Mouse (Mus musculus): ENCODE data around the gene Rrh. TPM values are rescaled to one million over a fixed set of nuclear protein-coding genes. Genes with fewer than 3 reads are reported as not detected.
A peak's percentile ranks its signal among the peaks of the same experiment; 100 is the strongest.
"Not testable (repeated sequence)": the region's sequence is repeated elsewhere in the genome, so short reads cannot be mapped to it uniquely, and the experiment has no call there.

The Rrh gene
- polyA plus RNA-seq, 1 experiment: not detected

GRCm38 (mm10) chr3:129797341-129797740, 25.0 kb downstream of the Rrh start:
- no peaks in the 10 kb centered on the region for H3K4me1 ChIP-seq
- TF ChIP-seq FLI1 (IDR thresholded peaks at IDR 0.05; ENCODE audit: low read length): no peak
- TF ChIP-seq GATA1 (IDR thresholded peaks at IDR 0.05; ENCODE audit: borderline replicate concordance, low read length): no peak
- H3K36me3 ChIP-seq (replicated peaks; ENCODE audit: low read length): no peaks in the 10 kb centered on the region
- H3K4me3 ChIP-seq (replicated peaks): no peak overlapping the region
- H3K9me3 ChIP-seq: 0 out of 2 replicates have a peak, but pooled peaks cover 2% of the 10 kb centered on the region
- peaks cover 2% of the 10 kb centered on the region for H3K27me3 ChIP-seq (replicated peaks)

- H3K27me3 ChIP-seq (replicated peaks): peaks cover 2% of the 10 kb centered on the region
- H3K9me3 ChIP-seq: peaks cover 5% of the 10 kb centered on the region
- H3K36me3 ChIP-seq (replicated peaks; ENCODE audit: low read length): no peaks in the 10 kb centered on the region
- no peak overlapping the region for H3K4me3 ChIP-seq (replicated peaks)
- no peaks in the 10 kb centered on the region for H3K4me1 ChIP-seq
- TF ChIP-seq GATA1 (IDR thresholded peaks at IDR 0.05; ENCODE audit: borderline replicate concordance, low read length): no peak
- no peak for TF ChIP-seq FLI1 (IDR thresholded peaks at IDR 0.05; ENCODE audit: low read length)
These were observed 28.6 kb downstream of the Rrh start for GRCm38 (mm10) chr3:129793801-129794200.

- H3K27me3 ChIP-seq (replicated peaks): no peaks in the 10 kb centered on the region
- TF ChIP-seq FLI1 (IDR thresholded peaks at IDR 0.05; ENCODE audit: low read length) (no peak), GATA1 (IDR thresholded peaks at IDR 0.05; ENCODE audit: borderline replicate concordance, low read length) (no peak)
- no peaks in the 10 kb centered on the region for H3K4me1 ChIP-seq
- no peak overlapping the region for H3K4me3 ChIP-seq (replicated peaks)
- peaks cover 19% of the 10 kb centered on the region for H3K9me3 ChIP-seq
- no peaks in the 10 kb centered on the region for H3K36me3 ChIP-seq (replicated peaks; ENCODE audit: low read length)
These were observed 39.6 kb downstream of the Rrh start for GRCm38 (mm10) chr3:129782746-129783145.

- no peaks in the 10 kb centered on the region for H3K27me3 ChIP-seq (replicated peaks)
- TF ChIP-seq FLI1 (IDR thresholded peaks at IDR 0.05; ENCODE audit: low read length) (no peak), GATA1 (IDR thresholded peaks at IDR 0.05; ENCODE audit: borderline replicate concordance, low read length) (no peak)
These were observed 41.0 kb downstream of the Rrh start for GRCm38 (mm10) chr3:129781435-129781834.

GRCm38 (mm10) chr3:129771210-129771609, 51.2 kb downstream of the Rrh start:
- H3K4me3 ChIP-seq (replicated peaks): no peak overlapping the region
- H3K9me3 ChIP-seq: peaks cover 5% of the 10 kb centered on the region; the same call in 1 of the 2 replicates
- no peaks in the 10 kb centered on the region for H3K36me3 ChIP-seq (replicated peaks; ENCODE audit: low read length)
- H3K4me1 ChIP-seq: no peaks in the 10 kb centered on the region
- TF ChIP-seq GATA1 (IDR thresholded peaks at IDR 0.05; ENCODE audit: borderline replicate concordance, low read length) (no peak), FLI1 (IDR thresholded peaks at IDR 0.05; ENCODE audit: low read length) (no peak)
- H3K27me3 ChIP-seq (replicated peaks): no peaks in the 10 kb centered on the region

More at GRCm38 (mm10) chr3:129781435-129781834, 41.0 kb downstream of the Rrh start:
- Histone ChIP-seq H3K4me3 (replicated peaks) (no peak overlapping the region), H3K4me1 (no peaks in the 10 kb centered on the region), H3K9me3 (peaks cover 19% of the 10 kb centered on the region), H3K36me3 (replicated peaks; ENCODE audit: low read length) (no peaks in the 10 kb centered on the region)

- TF ChIP-seq GATA1 (IDR thresholded peaks at IDR 0.05; ENCODE audit: borderline replicate concordance, low read length) (no peak), FLI1 (IDR thresholded peaks at IDR 0.05; ENCODE audit: low read length) (no peak)
- no peaks in the 10 kb centered on the region for H3K36me3 ChIP-seq (replicated peaks; ENCODE audit: low read length)
- H3K4me3 ChIP-seq (replicated peaks): no peak overlapping the region
- H3K9me3 ChIP-seq: peaks cover 8% of the 10 kb centered on the region
- H3K4me1 ChIP-seq: no peaks in the 10 kb centered on the region
- H3K27me3 ChIP-seq (replicated peaks): no peaks in the 10 kb centered on the region
These were observed 55.2 kb downstream of the Rrh start for GRCm38 (mm10) chr3:129766971-129767794.

DNA sequence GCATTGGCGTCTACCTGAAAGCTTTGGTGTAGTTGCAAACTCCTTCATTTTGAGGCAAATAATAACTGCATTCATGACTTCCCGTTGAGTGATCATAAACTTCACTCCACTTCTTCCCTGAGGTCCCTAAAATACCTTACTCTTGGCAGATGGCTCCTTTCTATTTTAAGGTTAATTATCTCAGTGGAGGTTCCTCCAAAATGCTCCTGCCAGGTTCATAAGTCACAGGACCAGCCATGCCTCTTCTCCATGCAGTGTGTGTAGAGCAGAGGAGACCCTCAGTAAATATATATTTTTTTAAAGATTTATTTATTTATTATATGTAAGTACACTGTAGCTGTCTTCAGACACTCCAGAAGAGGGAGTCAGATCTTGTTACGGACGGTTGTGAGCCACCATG, 56.3 kb downstream of the Rrh start:
- no peak for TF ChIP-seq FLI1 (IDR thresholded peaks at IDR 0.05; ENCODE audit: low read length)
- no peak for TF ChIP-seq GATA1 (IDR thresholded peaks at IDR 0.05; ENCODE audit: borderline replicate concordance, low read length)
- H3K9me3 ChIP-seq: peaks cover 8% of the 10 kb centered on the region
- H3K27me3 ChIP-seq (replicated peaks): no peaks in the 10 kb centered on the region
- no peaks in the 10 kb centered on the region for H3K36me3 ChIP-seq (replicated peaks; ENCODE audit: low read length)
- H3K4me1 ChIP-seq: no peaks in the 10 kb centered on the region
- no peak overlapping the region for H3K4me3 ChIP-seq (replicated peaks)

- H3K4me3 ChIP-seq (replicated peaks); H3K36me3 ChIP-seq (replicated peaks; ENCODE audit: low read length); H3K9me3 ChIP-seq: not testable (repeated sequence)
- Histone ChIP-seq H3K27me3 (replicated peaks) (peaks cover 10% of the 10 kb centered on the region), H3K4me1 (peaks cover 12% of the 10 kb centered on the region)
These were observed 64.8 kb downstream of the Rrh start for GRCm38 (mm10) chr3:129757599-129757998.

GRCm38 (mm10) chr3:129754650-129755604, 67.5 kb downstream of the Rrh start, which contains the start of gene Egf:
Gene Egf (minus strand): TSS chr3:129755316.
- Histone ChIP-seq H3K4me1 (peaks cover 12% of the 10 kb centered on the region), H3K4me3 (replicated peaks) (peak within 1 kb of the TSS; percentile 75), H3K36me3 (replicated peaks; ENCODE audit: low read length) (no peaks in the 10 kb centered on the region), H3K9me3 (0 out of 2 replicates have a peak, but pooled peaks cover 2% of the 10 kb centered on the region), H3K27me3 (replicated peaks) (peaks cover 10% of the 10 kb centered on the region)
- TF ChIP-seq FLI1 (IDR thresholded peaks at IDR 0.05; ENCODE audit: low read length) (no peak), GATA1 (IDR thresholded peaks at IDR 0.05; ENCODE audit: borderline replicate concordance, low read length) (no peak)

Other genes with a start within 250 kb of the Rrh start
- gene Egf, start 67.3 kb downstream of the Rrh start, polyA plus RNA-seq (2012; ENCODE audit: insufficient read depth, low replicate concordance): 0.07 TPM in 1 of 2 replicates, not detected in the other
- gene Lrit3, start 18.6 kb downstream of the Rrh start, polyA plus RNA-seq (2012; ENCODE audit: insufficient read depth, low replicate concordance): not detected in 2 replicates
- 15.5 and 64.1 TPM in 2 replicates for gene Gar1, start 8.8 kb upstream of the Rrh start, polyA plus RNA-seq (2012; ENCODE audit: insufficient read depth, low replicate concordance)
- gene Cfi, start 13.3 kb upstream of the Rrh start, polyA plus RNA-seq (2012; ENCODE audit: insufficient read depth, low replicate concordance): not detected in 2 replicates
- gene Pla2g12a, start 56.0 kb upstream of the Rrh start, polyA plus RNA-seq (2012; ENCODE audit: insufficient read depth, low replicate concordance): 103 and 210 TPM in 2 replicates
- gene Casp6, start 78.8 kb upstream of the Rrh start, polyA plus RNA-seq (2012; ENCODE audit: insufficient read depth, low replicate concordance): 1.3 and 38.3 TPM in 2 replicates
- 0.12 TPM in 1 of 2 replicates, not detected in the other for gene Mcub, start 147.6 kb upstream of the Rrh start, polyA plus RNA-seq (2012; ENCODE audit: insufficient read depth, low replicate concordance)
- gene Sec24b, start 239.0 kb upstream of the Rrh start, polyA plus RNA-seq (2012; ENCODE audit: insufficient read depth, low replicate concordance): 52.7 and 60.4 TPM in 2 replicates

Data from megakaryocyte, embryonic 14.5 days (primary cell).